Mouse (Mus musculus) G1E-ER4 (cell line): ENCODE data around the gene Abraxas2. TPM values are rescaled to one million over a fixed set of nuclear protein-coding genes. Genes with fewer than 3 reads are reported as not detected.

Experiments used
- GATA1 ChIP-seq: IDR thresholded peaks from one replicate; pipeline ENCODE4 v1.8.0; 2012; ENCODE audit warnings: low read length, inconsistent platforms
- polyA plus RNA-seq: library from polyadenylated mRNA; stranded (reverse); fragments of >175 nt; gene quantifications from 2 replicates; pipeline ENCODE4 v1.2.3, GENCODE M21; 2012

The Abraxas2 gene
- polyA plus RNA-seq, 1 experiment: 3.6 TPM

DNA sequence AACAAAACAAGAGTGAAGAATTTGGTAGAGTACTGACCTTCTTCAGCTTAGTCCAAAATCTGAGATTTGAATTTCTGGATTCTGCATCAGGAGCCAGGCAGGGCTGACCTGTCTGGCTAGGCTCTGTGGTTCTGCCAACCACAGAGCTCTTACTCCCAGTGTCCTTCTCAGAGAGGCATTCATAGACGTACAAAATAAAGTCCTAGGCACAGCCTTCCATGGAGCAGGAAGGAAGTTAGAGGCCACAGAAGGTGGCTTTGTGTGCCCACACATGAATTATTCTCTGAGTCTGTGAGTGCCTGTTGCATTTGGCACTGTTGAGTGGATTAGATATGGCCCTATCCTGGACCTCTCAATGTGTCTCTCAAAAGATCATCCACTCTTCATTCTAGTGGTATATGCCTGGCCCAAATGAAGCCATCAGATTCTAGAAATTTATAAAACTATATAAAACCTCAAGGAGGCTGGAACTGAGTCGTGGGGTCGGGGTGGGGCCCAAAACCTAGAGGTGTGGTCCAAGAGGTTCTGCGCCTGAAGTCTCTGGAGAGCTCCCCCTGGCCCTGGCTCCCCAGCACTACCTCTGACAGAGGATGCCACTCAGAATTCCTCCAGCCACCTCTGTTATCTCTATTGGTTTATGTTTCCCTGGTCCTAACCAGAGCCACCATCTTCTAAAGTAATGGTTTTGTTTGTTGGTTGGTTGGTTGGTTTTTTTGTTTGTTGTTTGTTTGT is 29.7 kb downstream of the Abraxas2 start:
- TF ChIP-seq GATA1: no peak

DNA sequence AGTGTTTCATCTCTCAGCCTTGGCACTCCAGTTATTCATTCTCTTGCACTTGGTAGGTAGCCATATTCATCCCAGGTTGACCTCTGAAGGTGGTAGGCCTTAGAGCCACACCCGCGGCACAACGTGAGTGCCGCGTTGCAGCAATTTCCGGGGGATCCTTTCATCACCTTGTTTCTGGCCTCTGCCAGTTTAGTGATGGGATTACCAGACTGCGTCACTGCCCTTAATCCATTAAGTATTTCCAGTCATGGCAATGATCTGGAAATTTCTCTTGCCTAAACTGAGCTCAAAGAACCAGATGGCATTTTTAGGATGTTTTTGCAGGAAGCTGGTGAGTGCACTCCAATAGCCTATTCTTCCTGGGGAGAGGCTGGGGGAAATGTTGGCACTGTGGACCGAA is 30.7 kb downstream of the Abraxas2 start:
- TF ChIP-seq GATA1: no peak

DNA sequence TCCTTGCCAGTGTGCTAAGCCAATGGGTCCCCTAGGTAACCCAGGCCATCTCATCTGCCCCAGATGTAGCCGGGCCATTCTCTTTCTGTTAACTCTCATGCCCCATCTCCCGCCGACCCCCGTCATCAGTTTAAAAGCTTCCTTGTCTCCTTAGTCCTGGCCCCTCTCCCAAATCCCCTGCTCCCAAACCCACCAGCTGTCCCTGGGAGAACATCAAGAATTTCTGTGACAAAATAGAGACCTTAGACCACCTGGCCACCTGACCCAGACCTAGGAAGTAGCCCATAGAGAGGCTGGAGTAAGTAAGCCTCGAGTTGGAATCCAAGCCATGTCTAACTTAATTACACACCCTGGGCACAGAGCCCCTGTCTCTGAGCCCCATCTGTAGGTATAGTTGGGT is 31.2 kb downstream of the Abraxas2 start:
- no peak for TF ChIP-seq GATA1

DNA sequence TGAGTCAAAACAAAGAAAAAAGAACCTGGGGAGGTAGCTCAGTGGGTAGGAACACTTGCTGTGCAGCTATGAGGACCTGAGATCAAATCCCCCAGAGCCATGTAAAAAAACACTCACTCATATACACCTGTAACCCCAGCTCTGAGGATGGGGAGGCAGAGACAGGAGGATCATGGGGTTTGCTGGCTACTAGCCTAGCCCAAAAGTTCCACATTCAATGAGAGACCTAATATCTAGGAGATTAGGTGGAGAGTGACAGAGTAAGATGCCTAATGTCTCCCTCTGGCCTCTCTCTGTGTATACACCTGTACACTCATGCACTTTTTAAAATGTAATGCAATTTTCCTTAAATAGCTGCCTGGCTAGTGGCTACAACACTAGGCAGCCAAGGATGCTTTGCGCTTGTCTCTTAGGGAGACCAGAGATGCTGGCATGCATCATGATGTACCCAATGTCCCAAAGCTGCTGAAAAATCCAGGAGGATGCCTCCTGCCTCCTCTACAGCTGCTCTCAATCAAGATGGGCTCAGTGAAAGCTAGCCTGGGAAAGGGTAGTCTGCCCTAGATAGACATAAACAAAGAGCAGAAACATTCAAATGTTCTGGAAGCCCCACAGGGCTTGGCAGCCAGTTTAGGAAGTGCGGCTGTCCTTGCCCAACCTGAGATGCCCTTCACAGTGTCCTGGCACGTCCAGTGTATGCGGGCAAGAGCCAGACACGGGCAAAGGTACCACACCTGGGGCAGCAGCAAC is 32.7 kb downstream of the Abraxas2 start:
- TF ChIP-seq GATA1: no peak

DNA sequence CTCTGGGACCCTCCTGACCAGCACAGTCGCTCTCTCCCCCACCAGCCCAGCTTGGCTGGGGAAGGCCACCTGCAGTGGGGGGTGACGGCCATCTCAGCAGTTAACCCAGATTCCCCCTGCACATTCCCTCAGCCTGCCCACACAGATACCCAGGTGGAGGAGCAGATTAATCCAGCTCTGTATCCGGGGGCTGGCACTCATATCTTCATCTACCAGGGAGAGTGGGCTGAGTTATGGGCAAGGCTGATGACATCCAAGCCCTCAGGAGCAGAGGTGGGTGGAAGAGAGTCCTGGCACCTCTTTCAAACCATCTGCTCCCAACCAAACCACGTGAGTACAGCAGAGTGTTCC is 33.3 kb downstream of the Abraxas2 start:
- TF ChIP-seq GATA1: no peak

DNA sequence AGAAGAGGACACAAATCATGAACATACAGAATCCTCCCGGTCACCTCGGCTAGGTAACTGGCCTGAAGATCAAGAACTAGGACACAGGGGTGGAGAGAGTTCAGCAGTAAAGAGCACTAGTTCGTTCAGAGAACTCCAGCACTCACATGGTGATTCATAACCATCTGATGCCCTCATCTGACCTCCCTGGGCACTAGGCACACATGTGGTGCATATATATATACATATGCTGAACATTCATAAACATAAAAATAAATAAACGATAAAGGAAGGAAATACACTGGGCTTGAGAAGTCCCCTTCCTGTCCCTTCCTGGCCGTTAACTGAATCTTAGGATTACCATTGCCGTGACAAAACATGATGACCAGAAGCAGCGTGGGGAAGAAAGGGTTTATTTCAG is 33.8 kb downstream of the Abraxas2 start:
- no peak for TF ChIP-seq GATA1

DNA sequence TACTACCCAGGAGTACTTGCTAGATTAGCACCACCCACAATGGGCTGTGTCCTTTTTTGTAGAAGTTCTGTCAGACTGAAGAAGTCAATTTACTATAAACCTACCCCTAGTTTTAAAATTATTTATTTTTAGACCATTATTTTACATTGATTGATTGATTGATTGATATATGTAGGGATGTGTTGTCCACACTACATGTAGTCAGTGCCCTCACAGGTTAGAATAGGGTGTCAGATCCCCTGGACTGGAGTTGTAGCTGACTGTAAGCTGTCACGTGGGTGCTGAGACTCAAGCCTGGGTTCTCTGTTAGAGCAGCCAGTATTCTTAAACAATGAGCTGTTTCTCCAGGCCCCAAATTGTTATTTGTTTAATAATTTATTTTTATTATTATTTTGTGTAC is 34.3 kb downstream of the Abraxas2 start:
- TF ChIP-seq GATA1: no peak

DNA sequence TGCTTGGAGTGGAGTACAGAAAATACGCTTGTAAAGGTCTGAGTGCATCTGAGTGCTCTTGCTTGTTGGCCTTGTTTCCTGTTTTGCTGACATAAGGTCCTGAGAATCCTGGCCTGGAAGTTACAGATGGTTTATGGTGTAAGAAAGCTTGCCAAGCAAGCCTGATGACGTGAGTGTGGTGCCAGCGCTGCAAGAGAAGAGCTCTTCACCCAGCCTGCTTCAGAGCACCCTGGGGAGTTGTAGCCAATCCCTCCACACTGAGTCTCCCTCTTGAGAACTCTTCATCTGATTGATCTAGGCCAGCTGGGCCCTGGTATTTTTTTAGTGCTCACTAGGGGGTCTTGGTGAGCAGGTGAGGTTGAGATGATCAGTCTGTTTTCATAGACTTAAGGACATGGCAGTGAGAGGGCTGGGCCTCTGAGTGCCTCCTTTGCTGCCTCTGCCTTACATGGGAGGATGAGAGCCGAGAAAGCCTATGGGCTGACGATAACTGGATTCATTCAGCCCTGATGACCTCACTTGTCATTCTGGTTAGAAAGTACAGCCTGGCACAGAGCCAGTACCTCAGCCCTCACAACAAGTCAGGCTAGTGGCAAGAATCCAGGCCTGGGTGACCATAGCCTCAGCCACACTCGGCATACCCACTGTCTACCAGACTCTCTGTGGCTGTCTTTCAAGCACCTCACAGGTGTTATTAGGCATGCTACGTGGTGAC is 36.0 kb downstream of the Abraxas2 start:
- no peak for TF ChIP-seq GATA1

DNA sequence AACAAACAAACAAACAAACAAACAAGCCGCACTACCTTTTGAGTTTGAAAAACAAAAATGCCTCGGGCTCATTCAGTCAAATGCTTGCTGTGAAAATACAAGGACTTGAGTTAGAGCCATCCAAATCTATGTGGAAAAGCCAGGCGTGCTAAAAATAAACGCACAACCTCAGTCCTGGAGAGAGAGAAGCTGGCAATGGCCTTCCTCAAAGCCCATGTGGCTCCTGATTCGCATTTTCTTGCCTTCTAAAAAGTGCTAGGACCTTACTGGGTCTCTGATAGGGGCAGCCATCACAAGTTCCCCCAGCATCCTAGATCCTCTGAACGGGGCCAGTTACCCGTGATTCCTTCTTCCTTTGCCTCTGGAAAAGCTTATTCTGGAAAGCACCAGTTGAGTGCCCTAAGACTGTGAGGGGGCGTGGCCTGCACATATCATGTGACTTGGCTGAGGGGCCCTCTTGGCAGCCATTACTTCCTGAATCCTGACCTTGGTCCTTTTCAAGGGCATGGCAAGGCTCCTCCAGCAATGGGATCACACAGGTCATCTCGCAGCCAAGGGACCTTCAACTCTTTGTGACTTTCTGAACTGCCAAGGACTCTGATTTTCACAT is 37.3 kb downstream of the Abraxas2 start:
- no peak for TF ChIP-seq GATA1

DNA sequence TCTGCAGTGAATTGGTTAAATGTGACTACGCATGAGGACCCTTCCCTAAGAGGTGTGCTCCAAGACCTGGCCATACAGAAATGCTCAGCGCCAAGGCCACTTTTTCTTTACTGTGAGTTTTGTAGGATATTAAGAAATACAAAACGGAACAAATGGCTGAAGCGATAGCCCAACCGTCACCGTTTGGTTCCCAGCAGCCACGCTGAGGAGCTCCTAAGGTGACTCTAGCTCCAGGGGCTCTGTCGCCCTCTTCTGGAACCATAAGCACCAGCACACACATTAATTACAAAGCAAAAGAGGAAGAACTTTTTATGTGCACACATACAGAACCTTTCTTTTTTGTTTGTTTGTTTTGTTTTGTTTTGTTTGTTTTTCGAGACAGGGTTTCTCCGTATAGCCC is 38.2 kb downstream of the Abraxas2 start:
- TF ChIP-seq GATA1: no peak

DNA sequence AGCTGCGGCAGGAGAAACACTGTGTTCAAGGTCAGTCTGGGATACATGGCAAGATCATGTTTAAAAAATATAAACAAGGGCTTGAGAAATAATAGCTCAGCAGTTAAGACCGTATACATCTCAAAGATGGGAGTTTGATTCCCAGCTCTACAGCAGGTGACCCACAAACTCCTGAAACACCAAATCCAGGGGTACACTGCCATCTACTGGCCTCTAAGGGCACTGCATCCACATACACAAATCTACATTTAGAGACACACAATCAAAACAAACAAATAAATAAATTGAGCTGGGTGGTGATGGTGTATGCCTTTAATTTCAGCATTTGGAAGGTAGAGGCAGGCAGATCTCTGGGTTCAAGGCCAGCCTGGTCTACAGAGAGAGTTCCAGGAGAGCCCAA is 39.2 kb downstream of the Abraxas2 start:
- TF ChIP-seq GATA1: no peak

DNA sequence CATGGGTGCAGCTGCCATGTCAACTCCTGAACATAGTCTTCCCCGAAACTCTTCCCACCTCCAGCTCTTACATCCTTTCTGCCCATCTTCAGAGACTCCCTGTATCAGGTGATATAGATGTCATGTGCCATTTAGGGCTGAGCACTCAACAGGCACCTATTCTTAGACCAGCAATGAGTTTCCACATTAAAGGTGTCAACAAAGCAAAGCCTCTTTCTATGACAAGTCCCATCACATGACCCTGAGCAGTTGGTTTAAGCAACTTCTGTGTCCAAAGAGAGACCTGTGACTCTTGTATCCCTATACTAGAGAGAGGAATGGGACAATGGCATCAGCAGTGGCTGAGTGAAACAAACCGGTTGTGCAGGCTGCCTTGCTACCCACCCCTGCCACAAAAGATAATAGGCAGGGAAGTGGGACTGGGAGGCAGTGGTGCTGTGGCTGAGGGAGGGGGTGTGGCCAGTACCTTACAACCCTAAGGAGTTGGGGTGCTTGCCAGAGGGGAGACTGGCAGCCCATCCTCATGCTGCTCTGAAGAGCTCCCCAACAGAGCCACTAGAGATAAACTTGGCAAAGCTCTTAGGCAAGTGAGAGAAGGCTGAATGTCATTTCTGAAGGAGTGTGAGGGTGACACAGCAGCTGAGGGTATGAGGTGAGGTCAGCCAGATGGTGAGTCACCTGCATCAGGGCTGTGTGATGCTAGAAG is 42.0 kb downstream of the Abraxas2 start:
- TF ChIP-seq GATA1: no peak

DNA sequence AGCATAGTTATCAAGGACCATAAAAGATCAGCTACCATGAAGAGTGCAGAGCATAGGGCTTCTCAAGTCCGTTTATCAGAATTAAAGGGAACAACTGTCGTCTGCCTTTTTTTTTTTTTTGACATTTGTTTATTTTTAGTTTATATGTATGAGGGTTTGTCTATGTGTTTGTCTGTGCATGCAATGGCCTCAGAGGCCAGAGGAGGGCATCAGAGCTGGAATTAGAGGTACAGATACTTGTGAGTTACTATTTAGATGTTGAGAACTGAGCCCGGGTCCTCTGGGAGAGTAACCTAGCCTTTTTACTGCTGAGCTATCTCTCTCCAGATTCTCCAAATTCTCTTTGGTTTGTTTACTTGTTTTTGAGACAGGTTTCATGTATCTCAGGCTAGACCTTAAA is 44.8 kb downstream of the Abraxas2 start:
- TF ChIP-seq GATA1: no peak

DNA sequence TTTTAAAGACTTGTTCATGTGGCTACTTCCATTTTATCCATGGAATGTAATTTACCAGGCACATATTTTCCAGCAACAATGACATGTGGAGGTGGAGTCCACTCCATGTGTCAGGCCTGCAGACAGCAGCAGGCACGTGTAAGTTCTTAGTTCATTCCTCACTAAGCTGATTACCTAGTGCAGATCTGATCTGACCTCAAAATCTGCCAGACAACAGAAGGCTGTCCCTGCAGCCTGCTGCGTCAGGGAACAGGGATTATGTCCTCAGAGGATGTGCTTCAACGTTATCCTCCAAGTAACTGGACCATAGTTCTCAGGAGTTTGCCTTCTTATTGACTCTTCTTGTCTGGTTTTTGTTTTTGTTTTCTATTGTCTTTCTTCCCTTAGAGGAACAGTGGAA is 62.9 kb downstream of the Abraxas2 start:
- TF ChIP-seq GATA1: no peak

DNA sequence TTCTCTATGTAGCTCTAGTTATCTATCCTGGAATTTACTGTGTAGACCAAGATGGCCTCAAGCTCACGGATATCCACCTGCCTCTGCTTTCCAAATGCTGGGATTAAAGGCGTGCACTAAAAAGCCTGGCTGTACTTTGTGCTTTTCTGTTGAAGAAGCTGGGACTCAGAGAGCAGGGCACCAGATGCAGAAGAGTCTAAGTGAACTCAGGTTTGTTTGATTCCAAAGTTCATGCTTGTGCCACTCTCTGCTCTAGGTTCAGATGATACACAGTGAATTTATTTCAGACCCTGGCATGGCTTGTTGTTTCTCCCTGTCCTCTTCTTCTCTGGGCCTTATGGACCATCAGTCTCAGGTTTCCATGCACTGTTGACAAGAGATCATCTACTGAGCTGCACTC is 66.2 kb downstream of the Abraxas2 start:
- TF ChIP-seq GATA1: no peak
